Mouse (Mus musculus): ENCODE measurements around the gene Ticam1. TPM values are rescaled to one million over a fixed set of nuclear protein-coding genes. Genes with fewer than 3 reads are reported as not detected.

Gene Ticam1
- polyA plus RNA-seq, 1 experiment, result 20.5 TPM

GRCm38 (mm10) chr17:56298238-56298637 is 21.7 kb upstream of the Ticam1 start:
- no peak overlapping the region for H3K4me3 ChIP-seq (ENCODE audit: extremely low read depth, insufficient read depth, insufficient read length)
- 94% methylated on average over 1 of the region's 1 CpGs for WGBS
- TF ChIP-seq CTCF (IDR thresholded peaks at IDR 0.05; ENCODE audit: extremely low read depth, insufficient read depth, insufficient read length, insufficient replicate concordance), result no peak
- TF ChIP-seq POLR2A (IDR thresholded peaks at IDR 0.05; ENCODE audit: low read depth, low read length), result no peak
- H3K36me3 ChIP-seq (ENCODE audit: control insufficient read depth, insufficient read depth, low read length), result no peaks in the 10 kb centered on the region
- DNase-seq (ENCODE audit: low read depth in 1 of 2, low spot score in 2 of 2), result no peak
- H3K27ac ChIP-seq (ENCODE audit: insufficient read depth, low read length), result no peak overlapping the region
- peaks cover 3% of the 10 kb centered on the region; the same call in 1 of the 2 replicates for H3K4me1 ChIP-seq (ENCODE audit: control insufficient read depth, insufficient read depth, insufficient read length)
- H3K27me3 ChIP-seq (ENCODE audit: control insufficient read depth, insufficient read depth, low read length), result no peaks in the 10 kb centered on the region

GRCm38 (mm10) chr17:56296201-56296600 is 19.6 kb upstream of the Ticam1 start:
- TF ChIP-seq CTCF (IDR thresholded peaks at IDR 0.05; ENCODE audit: extremely low read depth, insufficient read depth, insufficient read length, insufficient replicate concordance) (no peak), POLR2A (IDR thresholded peaks at IDR 0.05; ENCODE audit: low read depth, low read length) (no peak)
- no peaks in the 10 kb centered on the region for H3K27me3 ChIP-seq (ENCODE audit: control insufficient read depth, insufficient read depth, low read length)
- 56% methylated on average over 1 of the region's 1 CpGs for WGBS
- H3K36me3 ChIP-seq (ENCODE audit: control insufficient read depth, insufficient read depth, low read length), result no peaks in the 10 kb centered on the region
- no peak overlapping the region for H3K27ac ChIP-seq (ENCODE audit: insufficient read depth, low read length)
- H3K4me3 ChIP-seq (ENCODE audit: extremely low read depth, insufficient read depth, insufficient read length), result no peak overlapping the region
- DNase-seq (ENCODE audit: low read depth in 1 of 2, low spot score in 2 of 2), result no peak
- peaks cover 17% of the 10 kb centered on the region; the same call in 1 of the 2 replicates for H3K4me1 ChIP-seq (ENCODE audit: control insufficient read depth, insufficient read depth, insufficient read length)

DNA sequence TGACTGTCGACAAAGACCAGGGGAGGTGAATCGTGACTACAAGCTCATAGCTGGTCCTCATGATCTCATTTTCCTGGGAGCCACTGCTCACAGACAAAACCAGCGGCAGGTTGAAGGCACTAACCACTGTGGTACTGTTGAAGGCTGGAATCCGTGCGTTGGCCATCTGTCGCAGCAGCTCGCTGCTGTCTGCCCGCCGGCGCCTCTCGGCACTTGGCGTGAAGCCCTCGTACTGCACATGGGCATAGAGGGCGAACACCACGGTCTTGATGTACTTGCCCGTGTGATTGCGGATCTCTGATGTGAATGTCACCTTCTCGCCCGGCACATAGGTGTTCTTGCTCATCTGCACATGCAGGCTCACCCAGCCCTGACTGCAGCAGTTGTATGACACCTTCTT is 17.7 kb upstream of the Ticam1 start:
- 93% methylated on average over 19 of the region's 19 CpGs for WGBS
- no peak overlapping the region for H3K4me3 ChIP-seq (ENCODE audit: extremely low read depth, insufficient read depth, insufficient read length)
- H3K27me3 ChIP-seq (ENCODE audit: control insufficient read depth, insufficient read depth, low read length), result no peaks in the 10 kb centered on the region
- H3K27ac ChIP-seq (ENCODE audit: insufficient read depth, low read length), result no peak overlapping the region
- TF ChIP-seq CTCF (IDR thresholded peaks at IDR 0.05; ENCODE audit: extremely low read depth, insufficient read depth, insufficient read length, insufficient replicate concordance) (no peak), POLR2A (IDR thresholded peaks at IDR 0.05; ENCODE audit: low read depth, low read length) (no peak)
- peaks cover 22% of the 10 kb centered on the region; the same call in 1 of the 2 replicates for H3K4me1 ChIP-seq (ENCODE audit: control insufficient read depth, insufficient read depth, insufficient read length)
- no peak for DNase-seq (ENCODE audit: low read depth in 1 of 2, low spot score in 2 of 2)
- H3K36me3 ChIP-seq (ENCODE audit: control insufficient read depth, insufficient read depth, low read length), result no peaks in the 10 kb centered on the region

- Histone ChIP-seq H3K4me1 (ENCODE audit: control insufficient read depth, insufficient read depth, insufficient read length) (peaks cover 24% of the 10 kb centered on the region; the same call in 1 of the 2 replicates), H3K4me3 (ENCODE audit: extremely low read depth, insufficient read depth, insufficient read length) (no peak overlapping the region), H3K27me3 (ENCODE audit: control insufficient read depth, insufficient read depth, low read length) (no peaks in the 10 kb centered on the region), H3K27ac (ENCODE audit: insufficient read depth, low read length) (no peak overlapping the region), H3K36me3 (ENCODE audit: control insufficient read depth, insufficient read depth, low read length) (no peaks in the 10 kb centered on the region)
- WGBS, result 26% methylated on average over 1 of the region's 1 CpGs
- no peak for TF ChIP-seq CTCF (IDR thresholded peaks at IDR 0.05; ENCODE audit: extremely low read depth, insufficient read depth, insufficient read length, insufficient replicate concordance)
- no peak for DNase-seq (ENCODE audit: low read depth in 1 of 2, low spot score in 2 of 2)
These were observed 16.7 kb upstream of the Ticam1 start for GRCm38 (mm10) chr17:56293291-56293690.

- DNase-seq (ENCODE audit: low read depth in 1 of 2, low spot score in 2 of 2), result no peak
These were observed 16.1 kb upstream of the Ticam1 start, which contains the start of gene Plin3 for GRCm38 (mm10) chr17:56292531-56293222. Gene Plin3, minus strand, starts transcription at chr17:56292873.

GRCm38 (mm10) chr17:56291826-56292475 is 15.4 kb upstream of the Ticam1 start:
- Histone ChIP-seq H3K4me3 (ENCODE audit: extremely low read depth, insufficient read depth, insufficient read length) (no peak overlapping the region), H3K4me1 (ENCODE audit: control insufficient read depth, insufficient read depth, insufficient read length) (peaks cover 24% of the 10 kb centered on the region; the same call in 1 of the 2 replicates), H3K27me3 (ENCODE audit: control insufficient read depth, insufficient read depth, low read length) (no peaks in the 10 kb centered on the region), H3K36me3 (ENCODE audit: control insufficient read depth, insufficient read depth, low read length) (no peaks in the 10 kb centered on the region), H3K27ac (ENCODE audit: insufficient read depth, low read length) (peak overlapping the region; percentile 80; the same call in 1 of the 2 replicates)
- DNase-seq (ENCODE audit: low read depth in 1 of 2, low spot score in 2 of 2), result no peak
- TF ChIP-seq POLR2A (IDR thresholded peaks at IDR 0.05; ENCODE audit: low read depth, low read length) (no peak), CTCF (IDR thresholded peaks at IDR 0.05; ENCODE audit: extremely low read depth, insufficient read depth, insufficient read length, insufficient replicate concordance) (no peak)
- WGBS, result 57% methylated on average over 7 of the region's 7 CpGs

More at GRCm38 (mm10) chr17:56292531-56293222, 16.1 kb upstream of the Ticam1 start, which contains the start of gene Plin3:
- 58% methylated on average over 4 of the region's 4 CpGs for WGBS
- Histone ChIP-seq H3K4me3 (ENCODE audit: extremely low read depth, insufficient read depth, insufficient read length) (no peak within 1 kb of the TSS), H3K36me3 (ENCODE audit: control insufficient read depth, insufficient read depth, low read length) (no peaks in the 10 kb centered on the region), H3K4me1 (ENCODE audit: control insufficient read depth, insufficient read depth, insufficient read length) (peaks cover 24% of the 10 kb centered on the region; the same call in 1 of the 2 replicates), H3K27ac (ENCODE audit: insufficient read depth, low read length) (no peak within 1 kb of the TSS; the same call in 1 of the 2 replicates), H3K27me3 (ENCODE audit: control insufficient read depth, insufficient read depth, low read length) (no peaks in the 10 kb centered on the region)
- no peak for TF ChIP-seq CTCF (IDR thresholded peaks at IDR 0.05; ENCODE audit: extremely low read depth, insufficient read depth, insufficient read length, insufficient replicate concordance)
- TF ChIP-seq POLR2A (IDR thresholded peaks at IDR 0.05; ENCODE audit: low read depth, low read length), result no peak
